Mouse (Mus musculus): Measurements from ENCODE around the gene Cchcr1. TPM values are rescaled to one million over a fixed set of nuclear protein-coding genes. Genes with fewer than 3 reads are reported as not detected.
"Not testable (repeated sequence)": the region's sequence is repeated elsewhere in the genome, so short reads cannot be mapped to it uniquely, and the experiment has no call there.

Gene Cchcr1
- 10 to 100 TPM in 3 of 4 experiments, 1 to 10 TPM in 1; 5.9 to 13.9 (median 12.9) TPM for total RNA-seq (2022)

DNA sequence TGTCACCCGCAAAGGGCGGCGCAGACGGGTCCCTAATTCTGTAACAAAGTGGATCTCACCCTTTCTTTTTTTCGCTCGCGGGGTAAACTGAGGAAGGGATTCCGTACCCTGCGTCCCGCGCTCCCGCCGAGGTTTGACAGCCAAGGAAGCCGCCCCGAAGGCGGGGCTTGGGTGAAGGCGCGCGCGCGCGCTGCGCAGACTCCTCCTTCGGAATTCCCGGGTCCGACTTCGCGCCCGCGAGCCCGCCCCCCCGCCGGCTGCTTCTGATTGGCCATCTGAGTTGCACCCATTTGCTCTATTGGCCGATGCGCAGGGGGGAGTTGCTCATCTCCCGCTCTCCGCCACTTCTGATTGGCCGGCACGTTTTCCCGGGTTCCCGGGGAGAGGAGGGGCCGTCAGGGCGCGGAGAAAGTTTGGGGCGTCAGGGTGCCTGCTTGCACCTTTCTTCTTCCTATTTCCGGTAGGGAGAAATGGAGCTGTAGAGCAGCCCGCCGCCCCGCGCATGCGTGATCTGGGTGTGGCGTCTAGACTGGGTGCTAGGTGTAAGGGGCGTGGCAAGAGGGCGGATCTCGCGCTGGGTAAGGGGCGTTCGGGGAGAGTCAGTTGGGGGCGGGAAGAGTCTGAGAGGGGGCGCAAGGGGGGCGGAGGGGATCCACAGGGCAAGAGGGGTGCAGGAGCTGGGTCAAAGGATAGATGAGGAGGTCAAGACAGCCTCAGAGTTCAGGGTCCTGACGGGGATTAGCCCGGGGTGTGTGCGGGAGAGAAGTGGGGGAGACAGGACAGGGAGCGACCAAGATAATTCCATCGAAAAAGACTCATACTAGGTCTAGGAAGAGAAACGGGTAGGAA, at the start of gene Cchcr1, which contains the start of gene Tcf19:
Gene Cchcr1 (plus strand): TSS at position 449 of the 849 bp plus-strand sequence.
Gene Tcf19 (minus strand): TSS at position 173 of the 849 bp plus-strand sequence.
- peak; percentile 98 for DNase-seq

DNA sequence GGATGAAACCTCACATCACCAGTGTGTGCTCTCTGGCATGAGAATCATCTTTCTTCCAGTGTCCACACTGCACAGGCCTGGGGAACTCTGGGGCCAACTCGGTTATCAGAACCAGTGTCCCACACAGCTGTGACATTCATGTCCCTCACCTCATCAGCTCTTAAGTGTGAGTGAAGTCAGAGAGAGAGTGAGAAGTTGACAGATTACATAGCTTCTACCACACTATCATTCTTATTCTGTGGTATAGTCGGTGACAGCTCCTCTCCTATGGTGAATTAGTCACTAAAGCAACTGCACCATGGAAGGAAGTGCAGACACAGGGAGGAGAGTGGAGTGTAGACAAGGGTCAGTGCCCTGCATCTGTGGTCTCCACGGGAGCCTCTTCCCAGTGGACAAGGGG, 48.0 kb upstream of the Cchcr1 start:
- not testable (repeated sequence) for DNase-seq

GRCm38 (mm10) chr17:35469842-35470751, 46.8 kb upstream of the Cchcr1 start, which contains the start of gene H2-Q10:
H2-Q10 (plus strand) TSS chr17:35470089.
- no peak for DNase-seq

GRCm38 (mm10) chr17:35484066-35484465, 32.8 kb upstream of the Cchcr1 start:
- DNase-seq, result no peak

DNA sequence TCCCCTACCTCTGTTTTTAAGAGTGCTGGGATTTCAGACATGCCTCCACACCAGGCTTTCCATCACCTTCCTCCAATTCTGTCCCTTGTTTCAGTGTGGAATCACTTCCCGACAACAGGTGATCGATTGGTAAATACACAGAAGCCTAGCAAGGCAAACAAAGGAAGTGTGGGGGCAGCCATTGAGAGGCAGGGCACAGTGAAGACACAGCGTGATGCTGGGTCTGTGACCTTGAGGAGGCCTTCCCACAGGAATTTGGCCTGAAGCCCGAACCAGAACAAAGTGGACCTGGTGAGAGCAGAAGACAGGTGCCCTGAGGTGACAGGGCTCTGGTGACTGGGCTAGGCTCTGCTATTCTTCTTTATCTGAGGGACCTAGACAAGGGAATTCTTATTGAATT, 31.2 kb upstream of the Cchcr1 start:
- DNase-seq, result no peak

- DNase-seq, result no peak
Measured at GRCm38 (mm10) chr17:35486726-35487125, 30.2 kb upstream of the Cchcr1 start.

DNA sequence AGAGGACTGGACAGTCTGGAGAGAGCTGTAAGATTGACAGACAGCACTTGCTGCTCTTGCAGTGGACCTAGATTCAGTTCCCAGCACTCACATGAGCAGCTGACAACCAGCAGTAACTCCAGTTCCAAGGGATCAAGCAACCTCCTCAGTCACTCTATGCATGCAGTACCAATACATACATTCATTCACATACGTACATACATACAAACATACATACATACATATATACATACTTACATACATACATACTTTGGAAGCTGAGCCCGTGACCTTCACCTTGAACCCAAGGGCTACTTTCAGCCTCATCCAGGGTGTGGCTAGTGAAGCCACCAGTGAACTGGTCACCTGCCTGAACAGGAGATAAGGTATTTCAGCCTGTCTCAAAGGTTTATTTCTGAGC, 28.9 kb upstream of the Cchcr1 start:
- no peak for DNase-seq

- DNase-seq, result no peak
Measured at GRCm38 (mm10) chr17:35490320-35490719, 26.6 kb upstream of the Cchcr1 start.

- DNase-seq, result no peak
Measured at GRCm38 (mm10) chr17:35497124-35497523, 19.8 kb upstream of the Cchcr1 start.

DNA sequence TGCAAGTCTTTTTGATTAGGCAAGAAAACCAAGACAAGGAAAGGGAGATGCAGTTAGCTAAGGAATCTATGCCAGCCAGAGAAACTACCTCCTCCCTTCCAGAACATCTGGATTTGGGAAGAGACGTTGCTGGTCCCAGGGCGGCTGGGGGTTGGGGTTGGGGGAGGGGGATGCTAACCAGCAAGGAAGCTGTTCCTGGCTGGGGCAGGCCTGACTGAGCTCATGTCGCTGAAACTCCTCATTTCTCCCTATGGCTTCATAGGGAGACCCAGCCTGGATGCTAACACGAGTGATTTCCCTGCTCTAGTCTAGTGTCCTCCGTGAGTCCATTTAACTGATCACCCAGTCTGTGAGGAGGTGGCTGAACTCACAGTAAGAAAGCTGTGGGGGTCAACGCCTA, 14.7 kb upstream of the Cchcr1 start:
- no peak for DNase-seq

GRCm38 (mm10) chr17:35502762-35503161, 14.1 kb upstream of the Cchcr1 start:
- DNase-seq, result no peak

DNA sequence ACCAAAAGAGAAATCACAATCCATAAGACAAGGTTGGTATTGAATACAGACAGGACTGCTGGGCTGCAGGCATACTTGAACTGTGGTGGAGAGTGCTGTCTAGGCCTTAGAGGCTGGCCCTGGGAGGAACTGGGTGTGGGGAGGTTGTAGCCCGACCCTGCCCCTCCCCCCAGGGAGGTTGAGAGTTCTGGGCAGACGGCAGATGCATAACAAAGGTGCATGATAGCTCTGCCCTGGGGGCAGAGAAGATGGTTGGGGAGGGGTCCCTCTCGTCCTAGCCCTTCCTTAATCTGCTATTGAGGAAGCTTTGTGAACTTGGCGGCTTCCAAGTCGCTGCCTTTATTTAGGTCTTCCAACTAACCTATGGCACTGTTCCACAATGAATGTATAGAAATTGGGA, 13.1 kb upstream of the Cchcr1 start:
- no peak for DNase-seq

DNA sequence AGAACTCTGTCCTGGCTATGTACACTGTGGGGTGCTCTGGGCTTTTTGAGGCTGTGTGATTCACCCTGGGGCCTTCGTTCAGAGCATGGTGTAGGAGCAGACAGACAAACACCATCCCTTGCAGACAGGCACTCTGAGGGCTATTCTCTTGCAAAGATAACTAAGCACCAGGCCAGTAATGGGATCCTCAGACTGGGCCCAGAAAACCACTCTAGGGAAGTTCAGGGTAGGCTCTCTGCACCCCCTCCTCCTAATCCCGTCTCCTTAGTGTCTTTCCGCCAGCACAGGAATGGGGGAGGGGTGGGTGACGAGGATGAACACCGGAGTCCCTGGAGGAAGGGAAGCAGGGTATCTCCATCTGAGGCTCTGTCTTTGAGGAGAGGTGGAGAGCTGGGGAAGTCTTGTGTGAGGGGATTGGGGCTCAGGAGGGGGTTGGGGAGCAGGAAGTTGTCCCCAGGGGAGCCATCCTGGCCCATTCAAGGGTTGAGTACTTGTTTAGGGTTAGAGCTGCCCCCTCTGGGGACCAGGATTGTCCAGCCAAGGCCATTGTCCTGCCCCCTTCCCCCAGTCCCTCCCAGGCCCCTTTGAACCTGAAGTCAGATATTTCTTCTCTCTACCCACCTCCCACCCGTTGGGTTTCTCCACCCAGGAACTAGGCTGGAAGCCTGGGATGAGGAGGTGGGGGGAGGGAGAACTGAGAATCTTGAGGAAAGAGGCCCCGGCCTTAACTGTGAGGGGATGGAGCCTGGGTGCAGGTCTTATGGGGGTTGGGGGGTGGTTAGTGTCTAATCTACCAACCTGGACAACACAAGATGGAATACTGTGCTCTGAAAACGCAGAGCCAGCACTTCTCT, 12.0 kb upstream of the Cchcr1 start:
- DNase-seq, result no peak

GRCm38 (mm10) chr17:35505776-35506175, 11.1 kb upstream of the Cchcr1 start, which contains the start of gene Pou5f1:
Pou5f1 (plus strand) TSS chr17:35506018.
- DNase-seq, result no peak

DNA sequence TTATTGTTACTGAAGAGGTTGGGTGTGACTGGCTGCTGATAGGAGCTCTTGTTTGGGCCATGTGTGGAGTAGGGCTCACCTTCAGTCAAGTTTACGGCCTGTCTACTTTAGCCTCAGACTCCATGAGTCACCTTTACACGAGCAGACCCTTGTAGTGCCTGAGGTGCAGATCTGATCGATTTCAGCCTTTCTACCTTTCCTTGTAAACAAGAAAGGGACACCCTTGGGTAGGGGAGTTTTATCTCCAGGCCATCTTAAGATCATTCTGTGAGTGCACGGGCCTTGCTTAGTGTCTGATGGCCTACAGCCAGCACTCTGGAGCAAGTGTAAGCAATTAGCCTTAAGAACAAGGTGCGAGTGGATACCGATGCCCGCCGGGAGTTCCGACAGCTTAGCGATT, 10.0 kb upstream of the Cchcr1 start:
- no peak for DNase-seq

DNA sequence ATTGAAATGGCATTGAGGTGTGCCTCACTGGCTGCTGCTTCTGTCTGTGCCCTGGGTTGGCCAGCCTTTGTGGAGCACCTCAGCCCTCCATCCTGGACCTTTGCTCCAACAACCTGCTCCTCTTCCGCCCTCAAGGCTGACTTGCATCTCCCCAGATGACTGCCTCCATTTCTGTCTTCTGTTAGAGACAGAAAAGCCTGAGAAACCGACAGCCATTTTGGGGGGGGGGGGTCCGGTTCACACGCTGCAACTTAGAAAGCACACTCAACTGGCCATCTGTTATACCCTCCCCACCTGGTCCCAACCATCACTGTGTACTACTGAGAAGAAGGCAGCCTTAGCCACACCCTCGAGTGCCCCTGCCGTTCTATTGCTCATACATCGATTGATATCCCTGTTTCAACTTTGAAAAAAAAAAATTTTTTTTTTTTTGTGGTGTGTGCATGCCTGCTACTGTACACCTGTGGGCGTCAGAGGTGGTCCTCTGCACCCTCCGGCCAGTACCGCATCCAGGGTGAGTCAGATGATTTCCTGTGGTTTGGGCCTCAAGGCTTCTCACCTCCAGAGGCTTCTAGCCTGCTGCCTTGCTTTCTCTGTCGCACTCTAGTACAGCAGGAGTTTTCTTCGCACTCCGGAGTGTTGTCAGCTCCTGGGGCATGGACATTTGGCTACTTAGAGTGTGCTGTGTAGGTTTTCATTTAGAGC, 9.2 kb upstream of the Cchcr1 start:
- DNase-seq, result no peak

DNA sequence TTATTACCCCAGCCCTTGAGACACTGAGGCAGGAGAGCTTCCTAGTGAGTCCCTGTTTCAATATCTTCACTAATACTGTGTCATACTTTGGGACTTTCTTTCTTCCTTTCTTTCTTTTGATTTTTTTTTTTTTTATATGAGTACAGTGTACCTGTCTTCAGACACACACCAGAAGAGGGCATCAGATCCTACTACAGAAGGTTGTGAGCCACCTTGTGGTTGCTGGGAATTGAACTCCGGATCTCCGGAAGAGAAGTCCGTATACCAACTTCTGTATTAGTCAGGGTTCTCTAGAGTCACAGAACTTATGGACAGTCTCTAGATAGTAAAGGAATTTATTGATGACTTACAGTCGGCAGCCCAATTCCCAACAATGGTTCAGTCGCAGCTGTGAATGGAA, 8.6 kb upstream of the Cchcr1 start:
- not testable (repeated sequence) for DNase-seq

- DNase-seq, result no peak
Measured at GRCm38 (mm10) chr17:35509284-35509683, 7.6 kb upstream of the Cchcr1 start.

DNA sequence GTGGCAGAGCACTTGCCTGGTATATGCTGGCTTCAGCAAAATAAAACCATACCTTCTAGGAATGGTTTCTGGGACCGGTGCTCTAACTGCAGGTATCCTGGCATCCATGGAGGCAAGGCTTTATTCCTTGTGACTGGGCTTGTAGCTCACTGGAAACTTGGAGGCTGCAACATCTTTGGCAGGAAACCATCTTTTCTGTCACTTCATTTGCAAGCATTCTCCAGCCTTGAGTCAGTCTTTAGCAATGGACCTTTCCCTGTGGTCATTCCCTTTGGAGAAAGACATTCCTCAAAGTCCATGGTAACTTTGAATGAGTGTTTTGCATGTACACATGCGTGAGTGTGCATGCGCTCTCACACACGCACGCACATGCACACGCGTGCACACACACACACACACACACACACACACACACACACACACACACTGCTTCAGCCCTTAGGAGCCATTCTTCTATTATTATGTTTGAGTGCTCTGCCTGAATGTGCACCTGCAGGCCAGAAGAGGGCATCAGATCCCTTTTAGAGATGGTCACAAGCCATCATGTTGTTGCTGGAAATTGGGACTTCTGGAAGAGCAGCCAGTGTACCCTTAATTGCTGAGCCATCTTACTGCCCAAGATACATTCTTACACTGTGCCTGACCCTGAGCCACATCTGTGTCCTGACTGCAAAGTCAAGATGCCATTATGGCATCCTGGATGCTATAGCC, 3.8 kb upstream of the Cchcr1 start:
- DNase-seq, result no peak

GRCm38 (mm10) chr17:35513886-35514285, 3.0 kb upstream of the Cchcr1 start:
- peak; percentile 39 for DNase-seq

GRCm38 (mm10) chr17:35514756-35515155, 2.1 kb upstream of the Cchcr1 start:
- no peak for DNase-seq

Data from adrenal gland, adult 8-10 months (tissue).